Mouse (Mus musculus) layer of hippocampus, postnatal 14 days (tissue): ENCODE results near the gene Mrpl12. TPM values are rescaled to one million over a fixed set of nuclear protein-coding genes. Genes with fewer than 3 reads are reported as not detected.

Experiments
- DNase-seq, 2 experiments: peaks; one replicate each; pipeline ENCODE4 v3.0.0; 2021 to 2022; ENCODE audit warnings: low spot score in 2 of 2, mixed read lengths in 1 of 2
- total RNA-seq, 2 experiments: library from RNA; stranded (reverse); gene quantifications; 2 replicates each; pipeline ENCODE4 v1.2.3; 2021

Gene Mrpl12
- total RNA-seq, 2 experiments from 2014 or later = 71.3 to 73.5 TPM

GRCm38 (mm10) chr11:120467051-120467735 lies 17.2 kb upstream of the Mrpl12 start, which contains the start of gene Arl16:
Gene Arl16, minus strand, starts transcription at chr11:120467607.
- peak; percentile 89 to 97 for DNase-seq

GRCm38 (mm10) chr11:120467736-120468092 lies 16.7 kb upstream of the Mrpl12 start:
- DNase-seq = no peak

- no peak for DNase-seq
These were observed 12.4 kb upstream of the Mrpl12 start for GRCm38 (mm10) chr11:120472052-120472451.

GRCm38 (mm10) chr11:120483448-120483934 lies 922 bp upstream of the Mrpl12 start:
- DNase-seq = no peak

GRCm38 (mm10) chr11:120485251-120485650 lies 838 bp downstream of the Mrpl12 start:
- no peak for DNase-seq

GRCm38 (mm10) chr11:120488516-120488915 lies 4.1 kb downstream of the Mrpl12 start:
- DNase-seq = no peak

GRCm38 (mm10) chr11:120489054-120489761 lies 4.8 kb downstream of the Mrpl12 start:
- DNase-seq = peak; percentile 60 to 88

GRCm38 (mm10) chr11:120490291-120491046 lies 6.1 kb downstream of the Mrpl12 start:
- no peak for DNase-seq

- DNase-seq = peak; percentile 81 to 88
These were observed 7.1 kb downstream of the Mrpl12 start, which contains the start of gene Slc25a10 for GRCm38 (mm10) chr11:120491317-120492023. Gene Slc25a10, plus strand, starts transcription at chr11:120491840.

- DNase-seq = peak in 1 of 2 experiments; percentile 32
These were observed 7.8 kb downstream of the Mrpl12 start for GRCm38 (mm10) chr11:120492024-120492877.

GRCm38 (mm10) chr11:120492878-120493203 lies 8.4 kb downstream of the Mrpl12 start:
- no peak for DNase-seq

- no peak for DNase-seq
These were observed 8.9 kb downstream of the Mrpl12 start for GRCm38 (mm10) chr11:120493351-120493750.

GRCm38 (mm10) chr11:120493911-120494310 lies 9.5 kb downstream of the Mrpl12 start:
- DNase-seq = no peak

- DNase-seq = no peak
These were observed 13.0 kb downstream of the Mrpl12 start for GRCm38 (mm10) chr11:120497436-120497835.

- DNase-seq = no peak
These were observed 13.8 kb downstream of the Mrpl12 start for GRCm38 (mm10) chr11:120498226-120498625.

GRCm38 (mm10) chr11:120498891-120499290 lies 14.5 kb downstream of the Mrpl12 start:
- DNase-seq = no peak

GRCm38 (mm10) chr11:120499894-120500293 lies 15.5 kb downstream of the Mrpl12 start:
- DNase-seq = no peak

GRCm38 (mm10) chr11:120500357-120500756 lies 15.9 kb downstream of the Mrpl12 start:
- DNase-seq = no peak

- DNase-seq = no peak
These were observed 16.6 kb downstream of the Mrpl12 start for GRCm38 (mm10) chr11:120501018-120501417.

- DNase-seq = no peak
These were observed 17.3 kb downstream of the Mrpl12 start for GRCm38 (mm10) chr11:120501701-120502100.
